Mouse (Mus musculus): ENCODE measurements around the gene Meltf.

Meltf gene

GRCm38 (mm10) chr16:31878573-31879257 is at the start of gene Meltf:
Gene Meltf, plus strand, starts transcription at chr16:31878810.
- DNase-seq (ENCODE audit: low spot score), result peak; percentile 60

- no peak for DNase-seq (ENCODE audit: low spot score)
These were observed 47.9 kb upstream of the Meltf start for GRCm38 (mm10) chr16:31830726-31831125.

DNA sequence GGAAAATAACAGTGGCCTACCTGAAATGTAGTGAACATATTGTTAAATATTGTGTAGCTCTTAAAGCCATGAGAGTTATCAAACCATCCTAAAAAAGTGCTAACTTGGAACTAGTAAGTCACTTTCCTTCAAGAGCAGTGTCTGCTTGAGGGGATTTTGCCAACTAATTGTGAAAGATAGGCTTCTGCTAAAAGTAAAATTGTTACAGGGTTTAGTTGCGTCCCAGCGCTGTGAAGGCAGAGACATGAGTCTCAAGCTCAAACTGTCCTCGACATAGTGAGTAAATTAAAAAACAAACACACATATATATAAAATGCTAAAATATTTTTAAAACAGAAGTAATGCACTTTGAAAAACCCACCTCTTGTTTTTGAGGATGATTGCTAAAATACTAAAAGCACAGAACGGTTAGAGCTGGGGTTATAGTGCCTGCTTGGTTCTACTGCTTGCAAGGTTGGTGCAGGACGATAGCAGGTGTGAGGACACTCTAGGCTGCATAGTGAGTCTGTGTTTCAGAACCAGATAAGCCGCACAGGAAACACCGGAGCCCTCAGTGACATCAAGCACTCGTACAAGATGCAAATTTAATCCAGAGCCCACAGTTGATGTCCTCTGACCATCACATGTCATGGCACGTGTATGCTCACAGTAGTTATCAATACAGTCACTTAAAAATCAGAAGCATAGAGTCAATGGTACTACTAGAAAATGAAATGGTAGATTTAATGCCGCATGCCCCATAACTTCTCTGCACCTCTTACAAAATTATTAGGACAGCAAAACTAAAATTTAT is 45.8 kb upstream of the Meltf start:
- peak; percentile 32 for DNase-seq (ENCODE audit: low spot score)

GRCm38 (mm10) chr16:31834011-31834584 is 44.5 kb upstream of the Meltf start:
- peak; percentile 43 for DNase-seq (ENCODE audit: low spot score)

GRCm38 (mm10) chr16:31834662-31835318 is 43.8 kb upstream of the Meltf start:
- peak; percentile 18 for DNase-seq (ENCODE audit: low spot score)

DNA sequence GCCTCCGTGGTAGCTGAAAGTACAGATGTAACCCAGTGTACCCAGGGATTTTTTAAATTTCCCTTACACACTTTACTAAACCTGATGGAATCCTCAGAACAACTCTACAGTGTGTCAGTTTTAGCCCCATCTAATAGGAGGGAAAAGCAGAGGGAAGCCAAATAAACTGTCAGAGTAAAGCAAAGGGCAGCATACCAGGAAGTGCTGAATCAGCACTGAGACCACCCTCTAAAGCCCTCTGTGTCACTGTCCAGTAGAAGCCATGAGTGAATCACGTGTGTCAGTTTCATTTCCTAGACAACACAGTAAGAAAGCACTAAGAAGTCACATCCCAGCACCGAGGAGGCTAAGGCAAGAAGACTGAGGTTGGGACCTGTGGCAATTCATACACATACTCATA is 41.2 kb upstream of the Meltf start:
- DNase-seq (ENCODE audit: low spot score), result no peak

GRCm38 (mm10) chr16:31844246-31844645 is 34.4 kb upstream of the Meltf start:
- DNase-seq (ENCODE audit: low spot score), result no peak

- no peak for DNase-seq (ENCODE audit: low spot score)
These were observed 31.8 kb upstream of the Meltf start for GRCm38 (mm10) chr16:31846763-31847162.

- DNase-seq (ENCODE audit: low spot score), result no peak
These were observed 14.7 kb upstream of the Meltf start for GRCm38 (mm10) chr16:31863920-31864319.

DNA sequence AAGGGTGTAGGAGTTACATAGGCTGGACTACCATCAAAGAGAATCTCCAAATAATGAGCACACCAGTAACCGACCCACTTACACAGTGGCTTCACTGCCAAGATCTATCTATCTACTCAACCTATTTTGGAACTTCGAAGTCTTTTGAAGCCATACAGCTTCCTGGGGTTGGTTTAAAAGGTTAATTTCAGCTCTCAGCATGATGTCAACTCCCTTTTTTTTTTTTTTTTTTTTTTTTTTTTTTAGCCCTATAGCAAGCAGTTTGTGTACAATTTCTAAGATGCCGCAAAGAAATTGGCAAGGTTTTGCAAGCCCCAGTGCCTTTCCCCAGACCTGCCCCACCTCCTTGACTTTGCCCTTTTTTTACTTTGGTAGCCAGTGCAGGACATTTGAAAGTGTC is 13.4 kb upstream of the Meltf start:
- no peak for DNase-seq (ENCODE audit: low spot score)

GRCm38 (mm10) chr16:31866911-31867310 is 11.7 kb upstream of the Meltf start:
- no peak for DNase-seq (ENCODE audit: low spot score)

- no peak for DNase-seq (ENCODE audit: low spot score)
These were observed 10.9 kb upstream of the Meltf start for GRCm38 (mm10) chr16:31867736-31868135.

DNA sequence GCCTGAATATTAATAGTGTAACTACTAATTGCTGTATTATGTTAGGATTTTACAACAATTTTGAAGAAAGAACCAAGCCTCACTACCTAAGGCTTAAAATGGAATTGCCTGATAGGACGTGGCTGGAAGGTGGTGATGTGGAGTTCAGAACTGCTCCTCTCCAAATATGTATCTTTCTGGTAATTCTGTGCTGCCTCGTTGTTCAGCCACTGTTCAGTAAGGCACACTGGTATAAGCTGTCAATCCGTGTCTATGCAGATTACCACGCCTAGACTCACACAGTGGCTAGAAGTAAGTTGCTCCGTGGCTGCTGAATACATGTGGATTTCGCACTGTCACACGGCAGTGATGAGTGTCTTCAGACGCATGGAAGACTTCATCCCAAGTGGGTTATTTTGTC is 4.9 kb upstream of the Meltf start:
- DNase-seq (ENCODE audit: low spot score), result no peak

- DNase-seq (ENCODE audit: low spot score), result no peak
These were observed 3.2 kb upstream of the Meltf start for GRCm38 (mm10) chr16:31875391-31875790.

- no peak for DNase-seq (ENCODE audit: low spot score)
These were observed 2.2 kb upstream of the Meltf start for GRCm38 (mm10) chr16:31876386-31876785.

- no peak for DNase-seq (ENCODE audit: low spot score)
These were observed 558 bp upstream of the Meltf start for GRCm38 (mm10) chr16:31878052-31878451.

DNA sequence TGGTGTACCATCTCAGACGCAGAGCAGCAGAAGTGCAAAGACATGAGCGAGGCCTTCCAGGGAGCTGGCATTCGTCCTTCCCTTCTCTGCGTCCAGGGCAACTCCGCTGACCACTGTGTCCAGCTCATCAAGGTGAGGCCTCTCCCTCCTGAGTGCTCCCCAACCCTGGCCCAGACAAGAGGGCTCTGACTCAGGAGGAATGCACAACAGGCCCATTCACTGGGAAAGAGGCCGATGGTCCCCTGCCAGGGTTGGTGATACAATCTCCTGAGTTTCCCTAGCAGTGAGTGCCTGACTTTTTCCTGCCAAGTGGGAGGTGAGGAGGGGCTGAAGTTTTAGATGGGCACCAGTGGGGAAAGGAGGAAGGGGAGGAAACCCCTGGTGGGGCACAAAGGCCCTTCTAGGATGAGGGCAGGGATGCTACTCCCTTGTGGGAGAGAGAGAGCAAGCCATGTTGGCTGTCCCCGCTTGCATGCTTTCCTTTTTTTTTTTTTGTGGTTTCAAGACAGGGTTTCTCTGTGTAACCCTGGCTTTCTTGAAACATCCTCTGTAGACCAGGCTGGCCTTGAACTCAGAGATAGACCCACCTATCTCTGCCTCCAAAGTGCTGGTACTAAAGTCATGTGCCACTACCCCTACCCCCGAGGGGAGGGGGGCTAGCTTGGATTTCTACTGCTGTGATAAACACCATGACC is 1.7 kb downstream of the Meltf start:
- DNase-seq (ENCODE audit: low spot score), result no peak

GRCm38 (mm10) chr16:31882381-31882908 is 3.8 kb downstream of the Meltf start:
- DNase-seq (ENCODE audit: low spot score), result no peak

- DNase-seq (ENCODE audit: low spot score), result no peak
These were observed 4.7 kb downstream of the Meltf start for GRCm38 (mm10) chr16:31883302-31883701.

DNA sequence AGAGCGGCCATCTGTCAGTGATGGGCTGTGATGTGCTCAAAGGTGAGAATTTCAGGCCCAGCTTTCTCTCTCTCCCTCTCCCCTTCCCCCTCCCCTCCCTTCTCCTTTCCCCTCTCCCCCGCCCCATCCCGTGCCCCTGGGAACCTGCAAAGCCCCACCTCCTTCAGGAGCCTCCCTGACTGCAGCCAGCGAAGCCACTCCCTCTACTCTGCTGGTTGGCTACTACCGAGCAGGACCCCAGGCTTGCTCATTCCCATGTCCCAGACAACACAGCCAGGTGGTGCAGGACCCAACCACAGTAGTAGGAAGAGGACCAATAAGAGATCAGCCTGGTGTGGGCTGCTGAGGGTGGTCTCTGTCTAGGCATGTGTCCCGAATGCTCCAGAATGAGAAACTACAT is 5.3 kb downstream of the Meltf start:
- DNase-seq (ENCODE audit: low spot score), result no peak

DNA sequence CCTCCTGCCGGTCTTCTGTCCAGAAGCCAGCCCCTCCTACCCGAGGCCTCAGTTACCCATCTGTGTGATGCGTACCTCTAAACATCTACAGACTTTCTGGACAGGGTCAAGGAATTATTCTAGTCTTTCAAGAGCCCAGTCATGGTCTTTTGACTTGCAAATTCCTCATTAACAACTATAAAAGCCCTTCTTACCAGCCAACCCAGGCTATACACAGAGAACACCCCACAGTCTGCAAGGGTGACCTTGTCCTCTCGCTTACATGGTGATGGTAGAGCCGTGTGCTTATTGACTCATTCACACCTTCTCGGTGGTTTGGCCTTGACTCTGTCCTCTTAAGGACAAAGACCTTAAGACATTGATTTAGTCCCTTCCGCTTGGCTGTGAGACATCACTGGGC is 12.3 kb downstream of the Meltf start:
- no peak for DNase-seq (ENCODE audit: low spot score)
